Mouse (Mus musculus): ENCODE data around the gene Tcl1b5.
"Not testable (repeated sequence)": the region's sequence is repeated elsewhere in the genome, so short reads cannot be mapped to it uniquely, and the experiment has no call there.

DNA sequence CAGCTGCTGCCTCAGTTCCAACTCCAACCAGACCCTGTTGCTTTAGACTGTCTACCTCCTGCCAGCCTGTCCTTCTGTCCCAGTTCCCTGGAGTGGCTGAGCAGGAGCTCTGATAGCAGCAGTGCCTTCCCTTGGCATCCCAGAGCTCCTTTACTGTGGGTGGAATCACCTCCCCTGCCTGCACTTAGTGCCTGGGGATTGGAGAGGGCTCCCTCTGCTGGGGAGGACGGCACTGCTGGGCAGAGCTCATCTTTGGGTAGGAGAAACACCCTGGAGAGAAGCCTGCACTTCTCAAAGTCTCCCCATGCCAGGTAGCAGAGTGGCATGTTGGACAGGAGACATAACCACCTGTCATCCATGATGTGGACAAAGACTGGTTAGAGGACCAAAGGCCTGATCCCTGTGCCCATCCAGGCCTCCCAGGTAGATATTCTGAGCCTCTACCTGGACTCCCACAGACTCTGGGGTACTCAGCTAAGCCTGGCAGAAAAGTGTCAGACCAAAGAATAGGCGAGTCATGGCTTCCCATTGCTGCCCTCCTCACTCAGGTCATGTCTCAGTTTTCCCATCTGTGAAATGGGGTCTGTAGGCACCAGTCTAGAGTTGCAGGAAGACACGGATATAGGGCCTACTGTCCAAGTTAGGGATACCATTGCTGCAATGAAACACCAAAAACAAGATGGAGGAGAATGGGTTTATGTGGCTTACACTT, 46.5 kb upstream of the Tcl1b5 start:
- TF ChIP-seq CTCF (IDR thresholded peaks at IDR 0.05; ENCODE audit: low read depth, low read length); GATA1 (IDR thresholded peaks at IDR 0.05; ENCODE audit: borderline replicate concordance, low read length): not testable (repeated sequence)

All from G1E (cell line).